Mouse (Mus musculus): ENCODE results near the gene Tiam1.
A peak's percentile ranks its signal among the peaks of the same experiment; 100 is the strongest.

The Tiam1 gene

DNA sequence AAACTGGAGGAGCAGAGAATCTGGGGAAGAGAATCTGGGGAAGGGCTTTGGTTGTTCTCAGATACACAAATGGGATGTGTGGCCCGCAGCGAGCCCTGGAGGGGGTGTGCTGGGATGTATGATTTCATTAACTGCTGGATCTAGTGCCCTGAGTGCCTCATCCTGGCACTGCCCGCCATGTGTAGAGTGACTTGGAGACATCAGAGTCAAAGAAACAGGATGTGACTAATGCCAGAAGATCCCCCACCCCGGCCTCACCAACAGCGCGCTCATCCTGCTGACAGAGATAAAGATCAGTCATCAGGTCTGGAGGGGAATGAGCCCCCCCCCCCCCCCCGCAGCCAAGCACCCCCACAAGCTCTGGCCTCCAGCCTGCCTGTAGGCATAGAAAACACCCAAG is 308.0 kb downstream of the Tiam1 start:
- no peak for DNase-seq

DNA sequence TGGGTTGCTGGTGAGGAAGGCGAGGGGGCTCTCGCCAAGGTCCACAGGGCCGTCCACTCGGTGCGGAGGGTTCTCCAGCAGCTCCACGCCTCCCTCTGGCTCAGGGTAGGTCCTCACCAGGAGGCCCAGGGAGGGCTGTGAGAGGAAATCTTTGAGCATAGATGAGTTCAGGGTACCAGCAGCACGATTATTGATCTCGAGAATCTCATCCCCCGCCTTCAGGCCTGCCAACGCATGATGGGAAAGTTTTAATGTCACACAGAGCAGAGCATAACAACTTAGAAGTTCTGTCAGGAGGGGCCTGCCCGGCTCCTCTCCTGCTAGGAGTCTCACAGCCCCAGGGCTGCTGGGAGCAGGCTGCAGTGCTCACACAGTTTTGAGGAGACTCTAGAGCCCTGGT is 310.6 kb downstream of the Tiam1 start:
- no peak for DNase-seq

DNA sequence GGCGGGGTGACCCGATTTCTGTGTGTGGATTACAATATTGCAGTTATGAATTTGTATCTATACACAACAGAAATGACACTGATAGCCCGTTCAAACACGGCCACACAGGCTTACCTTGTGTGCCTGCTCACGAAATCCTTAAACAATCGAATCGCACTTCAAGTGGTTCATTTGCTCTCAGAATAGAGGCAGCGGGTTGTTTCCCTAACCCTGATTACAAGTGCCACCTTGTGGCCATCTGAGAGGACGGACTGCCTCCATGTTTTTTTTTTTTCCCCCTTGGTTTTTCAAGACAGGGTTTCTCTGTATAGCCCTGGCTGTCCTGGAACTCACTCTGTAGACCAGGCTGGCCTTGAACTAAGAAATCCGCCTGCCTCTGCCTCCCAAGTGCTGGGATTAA is 312.4 kb downstream of the Tiam1 start:
- DNase-seq, result peak; percentile 39 to 58

DNA sequence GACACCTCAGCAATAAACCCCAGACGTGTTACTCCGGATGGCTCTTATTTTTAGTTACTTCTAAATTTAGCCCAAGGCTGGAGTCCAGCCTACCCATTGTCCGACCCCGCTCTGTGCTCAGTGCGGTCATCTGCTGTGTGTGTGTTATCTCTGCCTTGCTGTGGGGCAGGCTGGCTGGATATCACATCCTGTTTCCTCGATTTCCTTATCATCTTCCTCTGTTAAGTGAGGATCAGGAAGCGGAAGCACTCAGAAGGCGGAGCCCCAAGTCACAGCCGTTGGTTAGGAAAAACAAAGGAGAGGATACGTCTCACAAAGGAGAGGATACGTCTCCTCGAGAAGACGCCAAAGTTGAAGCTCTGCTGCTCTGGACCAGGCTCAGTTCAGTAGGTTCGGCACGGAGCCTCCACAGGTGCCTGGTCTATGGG is 313.3 kb downstream of the Tiam1 start:
- DNase-seq, result no peak

DNA sequence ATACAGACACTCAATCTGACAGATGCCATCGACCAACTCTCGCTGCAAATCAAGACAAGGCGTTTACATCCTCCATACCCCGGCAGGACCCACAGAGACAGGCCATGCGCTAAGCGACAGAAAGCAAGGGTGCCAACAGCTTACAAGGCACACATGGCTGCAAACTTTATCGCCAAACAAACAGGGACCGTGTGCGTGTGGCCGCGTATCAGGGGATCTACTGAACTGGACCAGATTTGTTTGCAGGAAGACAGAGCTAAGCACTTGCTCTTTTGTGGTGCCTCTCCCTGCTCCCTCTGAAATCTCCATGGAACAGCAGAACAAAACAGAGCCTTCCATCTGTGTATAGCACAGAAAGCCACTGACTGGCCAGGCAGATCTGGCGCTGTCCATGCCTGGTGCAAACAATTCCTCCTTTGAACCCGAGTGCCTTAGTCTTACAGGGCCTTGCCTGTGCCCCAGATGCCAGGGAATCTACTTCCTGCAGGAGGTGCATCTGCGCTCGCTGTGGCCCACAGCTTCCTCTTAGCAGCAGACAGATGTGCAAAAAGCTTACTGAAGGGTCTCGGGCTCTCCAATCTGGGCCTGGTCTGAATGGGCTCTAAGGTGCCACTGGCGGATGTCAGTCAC is 316.0 kb downstream of the Tiam1 start:
- no peak for DNase-seq

DNA sequence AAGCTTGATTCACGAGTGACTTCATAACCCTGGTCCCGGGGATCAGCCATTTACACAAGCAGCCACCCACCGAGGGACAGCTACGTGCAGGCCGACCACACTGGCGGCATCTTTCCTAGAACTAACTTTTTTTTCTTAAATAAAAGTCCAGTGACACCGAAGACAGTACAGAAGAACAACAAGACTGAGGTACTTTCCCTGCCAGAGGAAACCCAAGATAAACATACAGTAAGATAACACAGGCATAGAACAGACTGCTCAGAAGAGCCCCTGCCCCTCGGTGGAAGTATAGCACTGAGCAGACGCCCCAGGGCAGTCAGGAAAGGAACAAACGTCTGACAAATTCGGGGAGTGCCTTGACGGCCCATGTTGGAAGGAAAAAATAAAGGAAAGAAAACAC is 317.7 kb downstream of the Tiam1 start:
- DNase-seq, result no peak

DNA sequence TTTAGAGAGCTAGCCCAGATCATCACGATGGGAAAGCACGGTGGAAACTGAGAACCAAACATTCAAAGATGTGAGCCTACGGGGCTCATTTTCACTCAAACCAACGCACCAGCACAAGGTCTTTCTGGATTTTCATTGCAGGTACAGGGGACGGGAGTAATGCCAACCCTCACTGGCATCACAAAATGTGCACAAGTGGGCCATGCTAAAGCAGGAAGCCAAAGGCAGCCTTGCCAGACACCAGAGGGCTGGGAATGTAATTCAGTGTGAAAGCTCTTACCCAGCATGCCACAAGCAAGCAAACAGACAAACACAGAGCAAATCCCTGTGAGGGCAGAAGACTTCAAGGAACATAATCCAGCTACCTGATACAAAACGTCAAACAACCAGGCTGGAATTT is 320.7 kb downstream of the Tiam1 start:
- peak; percentile 69 to 77 for DNase-seq

DNA sequence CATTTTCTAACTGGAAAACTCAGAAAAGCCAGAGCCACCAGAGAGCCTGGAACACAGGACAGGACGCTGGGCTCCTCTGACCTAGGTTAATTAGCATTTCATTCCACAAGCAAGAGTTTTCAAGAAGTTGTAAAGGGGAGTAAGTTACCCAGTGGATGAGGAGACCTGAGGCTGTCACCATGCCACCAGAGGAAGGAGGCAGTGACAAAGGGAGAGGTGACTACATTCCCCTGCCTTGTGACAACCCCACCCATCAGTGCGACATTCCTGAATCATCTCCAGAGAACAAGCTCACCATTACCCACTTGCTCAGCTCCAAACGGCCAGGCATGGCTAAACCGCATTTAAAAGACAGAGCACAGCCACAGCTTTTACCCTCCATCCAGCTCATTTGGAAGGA is 324.9 kb downstream of the Tiam1 start:
- DNase-seq, result no peak

DNA sequence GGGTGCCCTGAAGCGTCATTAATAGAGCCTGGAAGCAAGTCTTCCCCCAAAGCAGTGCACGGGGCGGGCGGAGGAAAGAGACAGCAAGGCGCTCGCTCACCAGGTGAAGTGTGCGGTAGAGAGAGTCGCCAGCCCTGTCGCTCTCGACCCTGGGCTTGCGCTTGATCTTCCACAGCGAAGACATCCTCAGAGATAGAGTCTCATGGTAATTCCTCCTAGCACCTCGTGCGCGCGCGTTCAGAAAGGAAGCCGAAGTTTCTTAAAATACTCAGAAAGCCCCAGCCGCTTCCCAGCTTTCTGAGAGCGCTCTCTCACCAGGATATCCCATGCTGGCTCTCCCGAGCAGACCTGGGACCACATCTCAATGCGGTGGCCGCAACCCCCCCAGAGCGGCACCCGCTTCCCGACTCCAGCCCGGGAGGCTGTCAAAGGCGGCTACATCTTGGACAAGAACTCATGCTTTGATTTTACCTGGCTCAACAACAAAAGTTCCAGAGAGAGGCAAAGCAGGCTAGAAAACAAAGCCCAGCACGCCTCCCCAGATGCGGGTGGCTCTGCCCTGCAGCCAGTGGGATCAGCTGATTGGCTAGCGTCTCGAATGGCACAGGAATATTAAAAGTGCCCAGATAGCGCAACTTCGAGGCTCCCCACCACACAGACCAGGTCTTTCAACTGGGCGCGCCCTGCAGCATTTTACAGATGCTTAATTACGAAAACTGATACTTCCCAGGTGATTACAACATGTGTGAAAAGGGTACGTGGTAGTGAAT is 325.5 kb downstream of the Tiam1 start:
- DNase-seq, result no peak

DNA sequence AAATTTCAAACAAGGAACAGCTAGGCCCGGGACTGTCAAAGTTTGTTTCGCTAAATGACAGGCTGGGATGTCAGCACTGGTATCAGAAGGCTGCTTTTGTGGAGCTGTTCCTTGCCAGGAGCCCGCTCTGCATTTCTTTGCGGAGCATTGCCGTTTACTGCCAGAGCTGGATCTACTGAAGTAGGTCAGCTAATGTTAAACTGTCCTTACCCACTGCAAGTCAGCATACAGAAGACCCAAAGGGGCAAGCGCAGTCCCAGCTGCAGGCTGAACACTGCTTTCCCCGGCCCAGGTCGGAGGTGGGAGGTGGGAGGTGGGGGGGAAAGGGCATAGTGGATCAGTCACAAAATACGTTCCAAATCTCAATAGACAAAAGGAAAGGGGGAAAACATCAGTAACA is 326.3 kb downstream of the Tiam1 start:
- no peak for DNase-seq

DNA sequence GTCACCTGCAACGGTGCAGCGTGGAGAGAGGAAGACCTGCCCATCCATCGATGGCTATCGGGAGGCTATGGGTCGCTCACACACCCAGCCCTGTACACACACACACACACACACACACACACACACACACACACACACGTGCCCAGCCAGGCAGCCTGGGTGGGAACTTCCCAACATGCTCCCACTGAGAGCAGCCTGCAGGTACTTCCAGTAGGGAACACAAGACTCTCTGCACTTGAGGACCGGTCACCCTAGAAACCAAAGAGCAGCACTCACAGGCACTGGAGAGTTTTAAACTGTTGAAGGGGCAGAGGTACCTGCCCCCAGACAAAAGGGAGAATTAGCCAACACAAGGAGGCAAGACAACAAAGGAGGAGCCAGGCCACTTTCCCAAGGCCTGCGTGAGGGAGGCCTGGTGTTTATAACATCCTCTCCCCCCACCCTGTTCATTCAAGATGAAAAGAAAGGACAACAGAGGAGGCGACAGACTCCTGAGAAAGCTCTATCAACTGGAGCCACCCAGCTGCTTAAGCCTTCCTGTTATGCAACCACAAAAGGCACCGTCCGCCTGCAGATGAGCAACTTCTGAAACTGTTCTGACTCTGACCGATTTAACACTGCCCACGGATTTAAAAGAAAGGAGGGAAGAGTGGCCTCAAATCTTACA is 326.9 kb downstream of the Tiam1 start:
- no peak for DNase-seq

DNA sequence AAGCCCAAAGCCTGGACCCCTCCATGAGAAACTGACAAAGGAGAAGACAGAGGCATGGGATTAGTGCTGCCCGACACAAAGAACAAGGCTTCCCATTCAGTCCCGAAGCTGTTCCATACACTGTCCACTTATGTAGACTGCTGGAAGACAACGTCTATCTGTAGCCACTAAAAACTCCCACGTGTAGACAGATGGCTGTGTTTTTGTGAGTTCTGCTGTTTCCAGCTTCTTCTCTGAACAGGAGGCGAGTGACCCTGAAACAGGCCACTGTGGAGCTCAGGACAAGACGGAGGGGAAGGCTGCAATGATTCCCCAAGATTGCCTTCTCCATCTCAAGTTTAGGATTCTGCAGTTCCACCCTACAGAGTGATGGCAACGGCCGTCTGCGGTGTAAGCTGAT is 330.0 kb downstream of the Tiam1 start:
- no peak for DNase-seq

DNA sequence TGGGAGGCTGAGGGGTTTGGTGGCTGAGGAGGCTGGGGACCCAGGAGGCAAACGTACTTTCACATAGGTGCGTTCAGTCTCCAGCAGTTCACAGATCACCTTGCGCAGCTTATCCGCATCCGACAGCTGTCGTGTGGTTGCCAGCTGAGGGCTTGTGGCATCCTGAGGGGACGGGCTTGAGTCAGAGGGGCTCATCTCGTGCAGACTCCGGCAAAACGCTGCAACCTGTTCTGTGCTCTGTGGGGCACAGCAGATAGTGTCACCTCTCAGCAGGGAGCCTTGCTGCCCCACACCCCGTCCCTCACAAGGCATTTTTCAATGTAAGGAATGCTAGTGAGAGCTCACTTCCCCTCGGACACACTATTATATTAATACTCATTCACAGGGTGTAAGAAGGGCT is 330.7 kb downstream of the Tiam1 start:
- no peak for DNase-seq

DNA sequence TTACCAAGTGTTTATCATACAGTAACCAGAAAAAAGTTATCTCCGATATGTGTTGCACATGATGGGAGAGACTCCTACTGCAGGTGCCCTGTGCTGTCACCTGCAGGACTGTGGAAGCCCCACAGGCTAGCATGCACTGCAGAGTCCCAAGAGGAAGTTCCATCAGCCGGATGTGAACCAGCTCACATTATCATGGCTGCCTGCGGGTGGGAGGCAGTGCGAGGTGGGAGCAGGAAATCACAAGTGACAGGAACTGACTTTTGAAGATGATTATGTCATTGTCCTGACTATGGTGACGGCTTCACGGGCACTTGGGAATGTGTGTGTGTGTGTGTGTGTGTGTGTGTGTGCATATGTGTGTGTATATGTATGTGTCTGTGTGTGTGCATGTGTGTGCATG is 333.2 kb downstream of the Tiam1 start:
- no peak for DNase-seq

DNA sequence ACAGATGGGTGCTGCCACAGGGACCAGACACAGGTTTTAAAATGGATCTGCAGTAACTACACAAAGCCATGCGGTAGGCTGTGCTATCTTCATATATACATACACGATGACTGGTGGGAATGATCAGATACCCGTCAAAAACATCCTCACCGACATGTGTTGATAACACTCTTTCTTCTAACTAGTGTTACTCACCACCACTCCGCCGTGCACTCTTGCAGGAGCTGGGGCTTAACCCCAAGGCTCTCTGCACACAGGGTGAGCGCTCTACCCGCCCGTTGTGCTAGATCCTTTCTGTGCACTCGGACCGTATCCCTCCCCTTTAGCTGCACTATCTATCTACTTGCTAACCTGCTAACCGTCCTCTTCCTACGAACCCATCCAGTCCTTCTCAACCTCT is 335.4 kb downstream of the Tiam1 start:
- DNase-seq, result no peak

DNA sequence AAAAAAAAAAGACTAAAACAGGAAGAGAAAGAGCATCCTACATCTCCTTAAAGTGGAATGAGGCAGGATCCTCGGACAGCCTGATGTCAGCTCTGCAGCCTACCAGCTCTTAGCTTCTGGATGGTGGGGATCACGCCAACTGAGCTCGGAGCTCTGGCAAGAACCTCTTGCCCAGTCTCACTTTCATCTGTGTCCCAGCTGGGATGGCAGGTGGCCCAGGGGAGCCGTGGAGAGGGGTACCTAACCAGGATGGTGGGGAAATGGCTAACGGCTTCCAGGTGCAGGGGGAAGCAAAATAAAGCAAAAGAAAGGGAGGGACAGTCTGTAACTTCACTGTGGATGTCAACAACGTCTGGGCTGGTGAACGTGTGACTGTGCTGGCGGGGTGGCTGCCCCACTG is 337.6 kb downstream of the Tiam1 start:
- no peak for DNase-seq

DNA sequence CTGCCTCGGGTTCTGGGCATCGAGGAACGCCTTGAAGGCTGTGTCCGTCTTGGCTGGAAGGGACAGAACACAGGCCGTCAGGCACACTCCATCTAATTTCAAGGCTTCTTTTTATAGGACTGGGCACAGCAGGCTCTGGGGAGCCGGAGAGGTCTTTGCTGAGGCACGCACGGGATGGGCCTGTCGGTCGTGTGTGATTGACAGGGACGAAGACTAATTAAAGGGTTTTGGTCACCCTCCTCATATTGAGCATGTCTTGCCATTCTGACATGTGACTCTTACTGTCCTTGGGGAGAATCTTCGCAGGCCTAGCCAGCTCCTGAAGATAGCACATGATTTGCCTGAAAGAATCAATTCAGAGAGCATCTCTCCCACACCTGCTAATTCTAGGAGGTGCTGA is 338.4 kb downstream of the Tiam1 start:
- no peak for DNase-seq

DNA sequence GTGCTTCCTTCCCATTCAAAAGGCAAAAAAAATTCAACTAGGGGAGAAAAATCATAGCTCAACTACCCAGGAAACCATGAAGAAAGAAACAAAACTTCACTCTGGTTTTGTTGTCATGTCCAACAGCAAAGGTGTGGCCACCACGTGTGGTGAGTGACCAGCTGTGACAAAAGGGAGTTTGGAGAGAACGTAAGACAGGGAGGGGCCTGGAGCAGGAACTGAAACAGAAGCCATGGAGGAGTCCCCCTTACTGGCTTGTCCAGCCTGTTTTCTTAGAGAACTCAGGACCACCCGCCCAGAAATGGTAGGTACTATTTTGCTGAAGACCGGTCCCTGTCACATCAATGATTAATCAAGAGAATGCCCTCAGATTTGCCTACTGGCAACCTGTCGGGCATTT is 342.1 kb downstream of the Tiam1 start:
- DNase-seq, result no peak

DNA sequence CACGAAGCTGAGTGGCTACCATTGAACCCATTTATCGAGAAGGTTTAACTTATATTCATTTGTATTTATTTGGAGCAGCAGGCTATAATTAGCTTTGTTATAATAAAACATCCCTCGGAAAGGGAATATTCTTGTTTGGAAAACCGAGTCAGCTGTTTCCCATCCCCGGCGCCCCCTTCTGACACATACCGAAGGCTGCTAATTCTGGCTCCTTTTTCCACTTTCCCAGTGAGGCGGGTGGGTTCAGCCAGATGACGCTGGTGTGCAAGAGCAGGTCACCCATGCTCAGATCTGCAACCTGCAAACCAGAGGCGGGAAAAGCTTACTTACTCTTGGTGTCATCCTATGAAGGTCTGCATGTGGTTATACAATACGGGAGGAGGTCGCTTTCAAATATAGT is 343.8 kb downstream of the Tiam1 start:
- DNase-seq, result no peak

DNA sequence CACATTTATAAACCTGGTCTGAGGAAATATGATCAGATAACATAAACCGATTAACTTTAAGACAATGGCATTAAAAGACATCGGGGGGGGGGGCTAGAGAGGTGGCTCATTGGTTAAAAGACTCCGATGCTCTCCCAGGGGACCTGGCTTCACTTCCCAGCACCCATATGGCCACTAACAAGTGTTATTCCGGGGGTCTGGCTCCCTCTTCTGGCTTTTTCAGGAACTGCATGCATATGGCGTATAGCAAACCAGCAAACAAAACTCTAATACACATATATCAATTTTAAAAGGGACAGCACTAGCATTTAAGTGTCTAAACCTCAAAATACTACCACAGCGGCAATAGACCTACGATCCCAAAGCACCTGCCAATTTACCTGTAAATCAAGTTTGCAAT is 347.0 kb downstream of the Tiam1 start:
- peak; percentile 36 to 39 for DNase-seq

DNA sequence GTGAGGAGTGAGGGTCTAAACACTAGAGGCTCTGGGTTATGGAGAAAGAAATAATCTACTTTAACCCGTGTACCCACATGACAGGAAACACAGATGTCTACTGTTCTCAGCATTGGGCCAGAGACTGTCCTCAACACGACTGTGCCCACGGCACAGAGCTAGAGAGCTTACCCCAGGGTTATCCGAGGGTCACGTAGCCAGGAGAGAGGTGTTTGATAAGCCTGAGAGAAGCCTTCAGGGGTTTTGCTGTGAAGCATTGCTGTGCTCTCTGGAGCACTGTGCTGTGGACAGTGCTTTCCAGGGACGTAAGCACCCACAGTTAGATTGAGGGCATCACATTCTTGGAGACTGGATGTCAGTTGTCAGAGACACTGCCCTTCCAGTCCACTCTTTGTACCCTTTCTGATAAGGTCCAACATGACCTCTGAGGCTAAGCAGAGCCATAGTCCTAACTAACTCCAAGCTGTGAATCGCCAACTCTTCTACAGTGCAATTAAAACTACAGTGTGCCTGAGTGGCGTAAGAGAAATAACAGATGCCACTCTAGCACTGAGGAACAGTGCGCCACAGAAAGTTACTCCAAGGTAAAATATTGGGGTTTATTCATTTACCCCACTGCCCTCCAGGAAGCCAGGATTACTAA is 353.7 kb downstream of the Tiam1 start:
- DNase-seq, result no peak

DNA sequence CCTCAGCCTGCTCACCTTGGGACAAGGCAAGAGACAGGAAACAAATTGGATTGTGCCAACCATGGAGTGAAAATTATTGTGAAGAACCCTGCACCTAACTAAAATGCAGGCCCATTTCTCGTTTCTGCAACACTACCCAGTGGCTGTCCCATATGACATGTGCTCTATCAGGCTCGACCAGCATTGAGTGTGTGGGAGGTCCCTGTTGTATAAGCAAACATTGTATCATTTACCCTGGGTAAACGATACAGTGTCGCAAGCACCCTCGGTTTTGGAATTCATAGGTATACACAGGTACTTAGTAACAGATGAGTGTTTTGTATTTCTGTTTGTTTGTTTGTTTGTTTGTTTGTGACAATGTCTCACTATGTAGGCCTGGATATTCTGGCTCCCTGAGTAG is 357.8 kb downstream of the Tiam1 start:
- no peak for DNase-seq

DNA sequence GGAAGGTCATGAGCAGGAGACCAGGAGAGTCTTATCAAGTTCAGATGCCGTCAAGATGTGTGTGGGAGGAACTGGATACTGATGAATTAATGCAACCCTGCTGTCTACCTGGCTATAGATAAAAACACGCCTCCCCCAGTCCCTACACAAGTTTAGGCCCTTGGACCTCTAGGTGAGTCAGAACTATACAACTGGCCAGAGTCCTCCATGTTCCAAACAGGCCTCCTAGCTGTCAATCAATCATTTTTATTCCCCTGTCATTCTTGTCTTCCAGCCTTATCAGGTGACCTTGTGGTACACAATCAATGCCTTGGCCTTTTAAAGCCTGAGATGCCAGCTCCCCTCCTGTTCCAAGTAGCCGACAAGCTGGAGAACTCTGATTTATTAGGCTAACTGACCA is 363.9 kb downstream of the Tiam1 start:
- no peak for DNase-seq

DNA sequence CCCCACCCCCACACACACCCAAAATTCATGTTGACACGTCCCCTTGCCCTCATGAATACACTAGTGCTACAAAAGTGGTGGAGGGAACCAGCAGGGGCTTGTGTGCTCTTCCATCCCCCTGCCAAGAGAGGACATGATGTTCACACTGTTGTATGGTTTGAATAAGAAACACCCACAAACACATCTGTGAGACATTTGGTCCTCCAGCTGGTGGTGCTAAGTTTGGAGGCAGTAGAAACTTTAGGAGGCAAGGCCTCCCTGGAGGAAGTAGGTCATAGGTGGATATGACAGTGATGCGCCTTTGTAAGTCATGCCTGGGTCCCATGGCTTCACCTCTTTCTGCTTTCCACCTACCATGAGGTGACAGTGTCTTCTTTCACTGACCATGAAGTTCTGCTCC is 366.1 kb downstream of the Tiam1 start:
- no peak for DNase-seq
